Comparison of ENCODE assay signal across 15 mouse cellular contexts in the genomic region with DNA sequence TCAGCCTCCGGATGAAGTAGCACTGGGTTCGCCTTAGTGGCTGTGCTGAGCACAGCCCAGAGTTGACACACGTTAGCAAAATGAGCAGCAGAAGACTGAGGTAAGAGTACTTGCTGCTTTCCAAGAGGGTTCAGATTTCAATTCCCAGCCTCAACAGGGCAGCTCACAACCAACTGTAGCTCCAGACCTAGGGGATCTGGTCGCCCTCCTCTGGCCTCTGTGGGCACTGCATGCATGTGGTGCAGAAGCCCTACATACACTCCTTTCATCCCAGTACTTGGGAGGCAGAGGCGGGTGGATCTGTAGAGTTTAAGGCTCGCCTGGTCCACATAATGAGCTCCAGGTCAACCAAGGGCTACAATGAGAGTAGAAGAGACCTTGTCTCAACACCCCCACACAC. TPM values are rescaled to one million over a fixed set of nuclear protein-coding genes. Genes with fewer than 3 reads are reported as not detected.
DNase-seq lines count a peak whose midpoint lies in the region; ATAC-seq and TF ChIP-seq lines count a peak whose summit lies in the region.
"Had no signal": no experiment of that assay in that cellular context is flagged by ENCODE, and none has a peak within 500 bp of the region (broad histone marks: within the 10 kb centered on the region; RNA-seq: fewer than 3 reads in every experiment).

No protein-coding gene starts in this region.

- TF ChIP-seq CTCF in olfactory bulb, adult 2 months (IDR thresholded peaks at IDR 0.05; ENCODE audit: insufficient read depth, low read depth, low read length) = peak; percentile 21; the same call in 1 of the 2 replicates

- no peaks in the 10 kb centered on the region for H3K9me3 ChIP-seq in hindbrain, embryonic 11.5 days (ENCODE audit: control insufficient read depth, low read length)
- H3K9me3 ChIP-seq in hindbrain, embryonic 16.5 days (ENCODE audit: control insufficient read depth, low read length) = no peaks in the 10 kb centered on the region
- H3K9me3 ChIP-seq in midbrain, embryonic 11.5 days (ENCODE audit: control insufficient read depth, low read length) = no peaks in the 10 kb centered on the region
- no peaks in the 10 kb centered on the region for H3K9me3 ChIP-seq in midbrain, embryonic 15.5 days
- H3K9me3 ChIP-seq: hindbrain, embryonic 10.5 days; megakaryocyte, embryonic 14.5 days; neural tube, embryonic 15.5 days had no signal

- H3K4me3 ChIP-seq in hindbrain, embryonic 11.5 days (ENCODE audit: low read depth, low read length) = no peak overlapping the region
- H3K4me3 ChIP-seq in hindbrain, embryonic 16.5 days (ENCODE audit: low read length) = no peak overlapping the region
- H3K4me3 ChIP-seq in midbrain, embryonic 11.5 days (ENCODE audit: low read depth, low read length) = no peak overlapping the region
- no peak overlapping the region for H3K4me3 ChIP-seq in midbrain, embryonic 15.5 days
- H3K4me3 ChIP-seq in olfactory bulb, adult 2 months (ENCODE audit: insufficient read depth, low read depth, low read length) = no peak overlapping the region
- H3K4me3 ChIP-seq: hindbrain, embryonic 10.5 days; megakaryocyte, embryonic 14.5 days; neural tube, embryonic 15.5 days had no signal

- no peak for ATAC-seq in hindbrain, embryonic 11.5 days (ENCODE audit: low FRiP score)
- no peak for ATAC-seq in hindbrain, embryonic 16.5 days
- no peak for ATAC-seq in midbrain, embryonic 11.5 days (ENCODE audit: low FRiP score)
- ATAC-seq in midbrain, embryonic 15.5 days (replicated peaks) = no peak

- H3K4me2 ChIP-seq in hindbrain, embryonic 11.5 days (replicated peaks; ENCODE audit: low read depth, low read length) = no peak overlapping the region
- no peak overlapping the region for H3K4me2 ChIP-seq in hindbrain, embryonic 16.5 days (ENCODE audit: low read length)
- no peak overlapping the region for H3K4me2 ChIP-seq in midbrain, embryonic 11.5 days
- no peak overlapping the region for H3K4me2 ChIP-seq in midbrain, embryonic 15.5 days
- H3K4me2 ChIP-seq: neural tube, embryonic 15.5 days had no signal

- no peaks in the 10 kb centered on the region for H3K27me3 ChIP-seq in hindbrain, embryonic 11.5 days (ENCODE audit: control insufficient read depth, insufficient read depth, low read length)
- no peaks in the 10 kb centered on the region for H3K27me3 ChIP-seq in hindbrain, embryonic 16.5 days (replicated peaks; ENCODE audit: control insufficient read depth, insufficient read depth, low read length)
- H3K27me3 ChIP-seq in midbrain, embryonic 11.5 days (ENCODE audit: control insufficient read depth, insufficient read depth, low read length) = no peaks in the 10 kb centered on the region
- no peaks in the 10 kb centered on the region for H3K27me3 ChIP-seq in midbrain, embryonic 15.5 days (replicated peaks)
- H3K27me3 ChIP-seq: neural tube, embryonic 15.5 days had no signal

- H3K4me1 ChIP-seq in hindbrain, embryonic 11.5 days (replicated peaks; ENCODE audit: control insufficient read depth, insufficient read depth, low read length) = no peaks in the 10 kb centered on the region
- no peaks in the 10 kb centered on the region for H3K4me1 ChIP-seq in hindbrain, embryonic 16.5 days (ENCODE audit: control insufficient read depth, insufficient read depth, low read depth, low read length)
- H3K4me1 ChIP-seq in midbrain, embryonic 11.5 days (ENCODE audit: control insufficient read depth, insufficient read depth, low read length) = no peaks in the 10 kb centered on the region
- H3K4me1 ChIP-seq in midbrain, embryonic 15.5 days = no peaks in the 10 kb centered on the region
- peaks cover 26% of the 10 kb centered on the region for H3K4me1 ChIP-seq in olfactory bulb, adult 2 months (ENCODE audit: control insufficient read depth, insufficient read depth, low read length)
- H3K4me1 ChIP-seq: hindbrain, embryonic 10.5 days; neural tube, embryonic 15.5 days had no signal

- intact Hi-C loops in heart, postnatal 10 days (cut with DNase I) = loop anchor here (1.0 kb wide), 1 partner anchor 43 kb away; no protein-coding TSS in a partner anchor

- H3K36me3 ChIP-seq in hindbrain, embryonic 11.5 days (ENCODE audit: control insufficient read depth, insufficient read depth, low read length) = no peaks in the 10 kb centered on the region
- H3K36me3 ChIP-seq in hindbrain, embryonic 16.5 days (ENCODE audit: control insufficient read depth, insufficient read depth, low read length) = no peaks in the 10 kb centered on the region
- no peaks in the 10 kb centered on the region for H3K36me3 ChIP-seq in midbrain, embryonic 11.5 days (ENCODE audit: control insufficient read depth, insufficient read depth, low read length)
- H3K36me3 ChIP-seq in midbrain, embryonic 15.5 days (replicated peaks) = no peaks in the 10 kb centered on the region
- H3K36me3 ChIP-seq: neural tube, embryonic 15.5 days had no signal

- TF ChIP-seq POLR2A in olfactory bulb, adult 2 months (IDR thresholded peaks at IDR 0.05; ENCODE audit: insufficient read depth, low read depth, low read length) = no peak

- no peak overlapping the region for H3K27ac ChIP-seq in hindbrain, embryonic 11.5 days (ENCODE audit: low read depth, low read length)
- H3K27ac ChIP-seq in hindbrain, embryonic 16.5 days (ENCODE audit: low read depth, low read length) = no peak overlapping the region
- H3K27ac ChIP-seq in midbrain, embryonic 11.5 days (ENCODE audit: low read depth, low read length) = no peak overlapping the region
- H3K27ac ChIP-seq in midbrain, embryonic 15.5 days = no peak overlapping the region
- H3K27ac ChIP-seq in olfactory bulb, adult 2 months (ENCODE audit: insufficient read depth, low read depth, low read length) = no peak overlapping the region
- H3K27ac ChIP-seq: hindbrain, embryonic 10.5 days; neural tube, embryonic 15.5 days had no signal

- no peak overlapping the region for H3K9ac ChIP-seq in hindbrain, embryonic 11.5 days (ENCODE audit: low read depth, low read length)
- H3K9ac ChIP-seq in hindbrain, embryonic 16.5 days (ENCODE audit: low read depth, low read length) = no peak overlapping the region
- H3K9ac ChIP-seq in midbrain, embryonic 11.5 days (ENCODE audit: low read length) = no peak overlapping the region
- no peak overlapping the region for H3K9ac ChIP-seq in midbrain, embryonic 15.5 days
- H3K9ac ChIP-seq: neural tube, embryonic 15.5 days had no signal

- peak; percentile 30 for DNase-seq in hindbrain, embryonic 11.5 days (ENCODE audit: low spot score)
- peak; percentile 84 for DNase-seq in midbrain, embryonic 11.5 days (ENCODE audit: low spot score, missing footprints)
- peak; percentile 48 for DNase-seq in WW6 (ENCODE audit: low read depth, low spot score)
- DNase-seq in heart, postnatal 10 days = no peak
- DNase-seq in gastrocnemius, adult 8-10 months (ENCODE audit: low spot score in 2 of 2) = no peak

- 72% methylated on average over 6 of the region's 6 CpGs for WGBS in hindbrain, embryonic 11.5 days
- WGBS in hindbrain, embryonic 16.5 days = 78% methylated on average over 6 of the region's 6 CpGs
- 71% methylated on average over 6 of the region's 6 CpGs for WGBS in midbrain, embryonic 11.5 days
- 73% methylated on average over 6 of the region's 6 CpGs for WGBS in midbrain, embryonic 15.5 days
- 77% methylated on average over 6 of the region's 6 CpGs for WGBS in olfactory bulb, adult 2 months

RNA-seq across cellular contexts. Expression of gene Grm2, which starts 12.1 kb away (rescaled TPM):
- polyA plus RNA-seq in hindbrain, embryonic 11.5 days (2014; fragmentation: Nextera tagmentation; extraction: Ambion mirVana) = 9.5 and 9.7 TPM in 2 replicates
- 11.3 and 12.3 TPM in 2 replicates for polyA plus RNA-seq in hindbrain, embryonic 16.5 days (2015; fragmentation: Nextera tagmentation; extraction: Ambion mirVana)
- polyA plus RNA-seq in midbrain, embryonic 11.5 days (2014; fragmentation: Nextera tagmentation; extraction: Ambion mirVana) = 15.5 and 16.4 TPM in 2 replicates
- 17.8 and 19.3 TPM in 2 replicates for polyA plus RNA-seq in midbrain, embryonic 15.5 days (2015; fragmentation: Nextera tagmentation; extraction: Ambion mirVana)
- not detected in 2 replicates for polyA plus RNA-seq in olfactory bulb, adult 2 months (2012; ENCODE audit: insufficient read depth, insufficient read length, low replicate concordance, missing spikeins)
- total RNA-seq in heart, postnatal 10 days (2021) = not detected
- not detected for total RNA-seq in gastrocnemius, adult 8-10 months (2022)
- total RNA-seq: adrenal gland, postnatal 10 days; granulocyte monocyte progenitor cell, adult 5-6 weeks had no signal

RNA-seq across cellular contexts. Expression of gene Iqcf6, which starts 17.4 kb away (rescaled TPM):
- not detected in 2 replicates for polyA plus RNA-seq in hindbrain, embryonic 11.5 days (2014; fragmentation: Nextera tagmentation; extraction: Ambion mirVana)
- polyA plus RNA-seq in hindbrain, embryonic 16.5 days (2015; fragmentation: Nextera tagmentation; extraction: Ambion mirVana) = not detected in 2 replicates
- not detected in 2 replicates for polyA plus RNA-seq in midbrain, embryonic 11.5 days (2014; fragmentation: Nextera tagmentation; extraction: Ambion mirVana)
- not detected in 2 replicates for polyA plus RNA-seq in midbrain, embryonic 15.5 days (2015; fragmentation: Nextera tagmentation; extraction: Ambion mirVana)
- polyA plus RNA-seq in olfactory bulb, adult 2 months (2012; ENCODE audit: insufficient read depth, insufficient read length, low replicate concordance, missing spikeins) = not detected in 2 replicates
- not detected for total RNA-seq in heart, postnatal 10 days (2021)
- not detected for total RNA-seq in gastrocnemius, adult 8-10 months (2022)
- total RNA-seq: adrenal gland, postnatal 10 days; granulocyte monocyte progenitor cell, adult 5-6 weeks; left cerebral cortex, postnatal 25 days had no signal
- polyA plus RNA-seq: forebrain, embryonic 11.5 days; hindbrain, embryonic 10.5 days; neural tube, embryonic 15.5 days had no signal

RNA-seq across cellular contexts. Expression of gene Tex264, which starts 41.9 kb away (rescaled TPM):
- 28.1 and 30.0 TPM in 2 replicates for polyA plus RNA-seq in hindbrain, embryonic 11.5 days (2014; fragmentation: Nextera tagmentation; extraction: Ambion mirVana)
- polyA plus RNA-seq in hindbrain, embryonic 16.5 days (2015; fragmentation: Nextera tagmentation; extraction: Ambion mirVana) = 86.1 and 91.0 TPM in 2 replicates
- polyA plus RNA-seq in midbrain, embryonic 11.5 days (2014; fragmentation: Nextera tagmentation; extraction: Ambion mirVana) = 24.6 and 27.1 TPM in 2 replicates
- 63.2 and 67.7 TPM in 2 replicates for polyA plus RNA-seq in midbrain, embryonic 15.5 days (2015; fragmentation: Nextera tagmentation; extraction: Ambion mirVana)
- not detected in 2 replicates for polyA plus RNA-seq in olfactory bulb, adult 2 months (2012; ENCODE audit: insufficient read depth, insufficient read length, low replicate concordance, missing spikeins)
- 10 to 100 TPM; 35.4 to 37.4 TPM for total RNA-seq in heart, postnatal 10 days (2021)
- total RNA-seq in gastrocnemius, adult 8-10 months (2022) = 10 to 100 TPM; 28.1 to 37.7 (median 33.5) TPM

Comparison
In these comparisons a context has a peak if more than half of its experiments do, and no peak if none do; other contexts are left out.
1. DNase-seq: peak in hindbrain, embryonic 11.5 days (single experiment), midbrain, embryonic 11.5 days (single experiment) and WW6 (single experiment); none in heart, postnatal 10 days (0 of 2) and gastrocnemius, adult 8-10 months (0 of 2).
2. RNA of gene Tex264, which starts 41.9 kb away (polyA plus RNA-seq): 86.1 to 91.0 TPM in hindbrain, embryonic 16.5 days, 63.2 to 67.7 TPM in midbrain, embryonic 15.5 days, 28.1 to 30.0 TPM in hindbrain, embryonic 11.5 days and 24.6 to 27.1 TPM in midbrain, embryonic 11.5 days; not detected in olfactory bulb, adult 2 months; every median in the first group is over 10 times any median in the second.